Mouse (Mus musculus): ENCODE measurements at regions not wholly inside any gene's neighbourhood (a gene's known extent, or its start where the extent isn't known, plus 50 kb on each side); places are given as distances from the start of the nearest gene placed in this dataset.

- Histone ChIP-seq H3K4me3 (ENCODE audit: low read depth, low read length) (no peak overlapping the region), H3K27ac (ENCODE audit: low read length) (no peak overlapping the region), H3K9ac (replicated peaks; ENCODE audit: low read depth) (no peak overlapping the region), H3K36me3 (ENCODE audit: insufficient read depth, low read length) (no peaks in the 10 kb centered on the region), H3K9me3 (ENCODE audit: low read length) (no peaks in the 10 kb centered on the region), H3K4me1 (ENCODE audit: insufficient read depth, low read depth, low read length) (no peaks in the 10 kb centered on the region), H3K4me2 (replicated peaks; ENCODE audit: low read depth, low read length) (no peak overlapping the region), H3K27me3 (replicated peaks; ENCODE audit: insufficient read depth, low read length) (no peaks in the 10 kb centered on the region)
- 54% methylated on average over 2 of the region's 2 CpGs for WGBS
- no peak for ATAC-seq
- no peak for DNase-seq (ENCODE audit: low spot score)
- TF ChIP-seq EP300 (IDR thresholded peaks at IDR 0.05), result no peak
- no peak for TF ChIP-seq CTCF (IDR thresholded peaks at IDR 0.05)
Measured at GRCm38 (mm10) chr15:40510826-40511225, 376.7 kb downstream of the 9330182O14Rik start.

GRCm38 (mm10) chr15:40524350-40524749 is 390.2 kb downstream of the 9330182O14Rik start:
- WGBS, result 39% methylated on average over 2 of the region's 2 CpGs
- Histone ChIP-seq H3K36me3 (ENCODE audit: insufficient read depth, low read length) (no peaks in the 10 kb centered on the region), H3K9me3 (ENCODE audit: low read length) (no peaks in the 10 kb centered on the region), H3K27me3 (replicated peaks; ENCODE audit: insufficient read depth, low read length) (no peaks in the 10 kb centered on the region), H3K4me3 (ENCODE audit: low read depth, low read length) (no peak overlapping the region), H3K9ac (replicated peaks; ENCODE audit: low read depth) (no peak overlapping the region), H3K4me2 (replicated peaks; ENCODE audit: low read depth, low read length) (no peak overlapping the region), H3K27ac (ENCODE audit: low read length) (no peak overlapping the region), H3K4me1 (ENCODE audit: insufficient read depth, low read depth, low read length) (no peaks in the 10 kb centered on the region)
- peak; percentile 97 for TF ChIP-seq EP300 (IDR thresholded peaks at IDR 0.05)
- no peak for TF ChIP-seq CTCF (IDR thresholded peaks at IDR 0.05)
- DNase-seq (ENCODE audit: low spot score) (peak; percentile 71), ATAC-seq (peak; percentile 93)

GRCm38 (mm10) chr15:40533451-40533873 is 399.3 kb downstream of the 9330182O14Rik start:
- no peaks in the 10 kb centered on the region for H3K9me3 ChIP-seq (ENCODE audit: low read length)
- DNase-seq (ENCODE audit: low spot score), result no peak
- H3K4me2 ChIP-seq (replicated peaks; ENCODE audit: low read depth, low read length), result no peak overlapping the region
- 76% methylated on average over 8 of the region's 8 CpGs for WGBS
- no peaks in the 10 kb centered on the region for H3K36me3 ChIP-seq (ENCODE audit: insufficient read depth, low read length)
- no peak overlapping the region for H3K27ac ChIP-seq (ENCODE audit: low read length)
- no peaks in the 10 kb centered on the region for H3K4me1 ChIP-seq (ENCODE audit: insufficient read depth, low read depth, low read length)
- no peaks in the 10 kb centered on the region for H3K27me3 ChIP-seq (replicated peaks; ENCODE audit: insufficient read depth, low read length)
- H3K4me3 ChIP-seq (ENCODE audit: low read depth, low read length), result no peak overlapping the region
- ATAC-seq, result no peak
- TF ChIP-seq CTCF (IDR thresholded peaks at IDR 0.05), result no peak
- no peak overlapping the region for H3K9ac ChIP-seq (replicated peaks; ENCODE audit: low read depth)

- Histone ChIP-seq H3K4me1 (ENCODE audit: insufficient read depth, low read depth, low read length) (no peaks in the 10 kb centered on the region), H3K4me3 (ENCODE audit: low read depth, low read length) (no peak overlapping the region), H3K9ac (replicated peaks; ENCODE audit: low read depth) (no peak overlapping the region), H3K27ac (ENCODE audit: low read length) (no peak overlapping the region), H3K36me3 (ENCODE audit: insufficient read depth, low read length) (no peaks in the 10 kb centered on the region), H3K27me3 (replicated peaks; ENCODE audit: insufficient read depth, low read length) (no peaks in the 10 kb centered on the region), H3K4me2 (replicated peaks; ENCODE audit: low read depth, low read length) (no peak overlapping the region), H3K9me3 (ENCODE audit: low read length) (no peaks in the 10 kb centered on the region)
- DNase-seq (ENCODE audit: low spot score) (no peak), ATAC-seq (no peak)
- 82% methylated on average over 2 of the region's 2 CpGs for WGBS
- no peak for TF ChIP-seq EP300 (IDR thresholded peaks at IDR 0.05)
- no peak for TF ChIP-seq CTCF (IDR thresholded peaks at IDR 0.05)
Measured at GRCm38 (mm10) chr15:40561661-40562060, 427.5 kb downstream of the 9330182O14Rik start.

- Histone ChIP-seq H3K4me2 (replicated peaks; ENCODE audit: low read depth, low read length) (no peak overlapping the region), H3K36me3 (ENCODE audit: insufficient read depth, low read length) (no peaks in the 10 kb centered on the region), H3K9me3 (ENCODE audit: low read length) (no peaks in the 10 kb centered on the region), H3K27ac (ENCODE audit: low read length) (no peak overlapping the region), H3K27me3 (replicated peaks; ENCODE audit: insufficient read depth, low read length) (no peaks in the 10 kb centered on the region), H3K4me3 (ENCODE audit: low read depth, low read length) (no peak overlapping the region), H3K4me1 (ENCODE audit: insufficient read depth, low read depth, low read length) (no peaks in the 10 kb centered on the region), H3K9ac (replicated peaks; ENCODE audit: low read depth) (no peak overlapping the region)
- WGBS, result 67% methylated on average over 5 of the region's 5 CpGs
- no peak for ATAC-seq
- no peak for TF ChIP-seq CTCF (IDR thresholded peaks at IDR 0.05)
- no peak for TF ChIP-seq EP300 (IDR thresholded peaks at IDR 0.05)
- no peak for DNase-seq (ENCODE audit: low spot score)
Measured at GRCm38 (mm10) chr15:40565716-40566115, 431.6 kb downstream of the 9330182O14Rik start.

GRCm38 (mm10) chr15:40566481-40566880 is 432.3 kb downstream of the 9330182O14Rik start:
- Histone ChIP-seq H3K9ac (replicated peaks; ENCODE audit: low read depth) (no peak overlapping the region), H3K4me3 (ENCODE audit: low read depth, low read length) (no peak overlapping the region), H3K9me3 (ENCODE audit: low read length) (no peaks in the 10 kb centered on the region), H3K4me2 (replicated peaks; ENCODE audit: low read depth, low read length) (no peak overlapping the region), H3K27ac (ENCODE audit: low read length) (no peak overlapping the region), H3K4me1 (ENCODE audit: insufficient read depth, low read depth, low read length) (no peaks in the 10 kb centered on the region), H3K27me3 (replicated peaks; ENCODE audit: insufficient read depth, low read length) (no peaks in the 10 kb centered on the region), H3K36me3 (ENCODE audit: insufficient read depth, low read length) (no peaks in the 10 kb centered on the region)
- TF ChIP-seq EP300 (IDR thresholded peaks at IDR 0.05) (no peak), CTCF (IDR thresholded peaks at IDR 0.05) (no peak)
- ATAC-seq (no peak), DNase-seq (ENCODE audit: low spot score) (no peak)
- 13% methylated on average over 4 of the region's 4 CpGs for WGBS

- Histone ChIP-seq H3K4me2 (replicated peaks; ENCODE audit: low read depth, low read length) (no peak overlapping the region), H3K4me3 (ENCODE audit: low read depth, low read length) (no peak overlapping the region), H3K27me3 (replicated peaks; ENCODE audit: insufficient read depth, low read length) (no peaks in the 10 kb centered on the region), H3K36me3 (ENCODE audit: insufficient read depth, low read length) (no peaks in the 10 kb centered on the region), H3K9ac (replicated peaks; ENCODE audit: low read depth) (no peak overlapping the region), H3K27ac (ENCODE audit: low read length) (no peak overlapping the region), H3K4me1 (ENCODE audit: insufficient read depth, low read depth, low read length) (no peaks in the 10 kb centered on the region), H3K9me3 (ENCODE audit: low read length) (no peaks in the 10 kb centered on the region)
- ATAC-seq (no peak), DNase-seq (ENCODE audit: low spot score) (no peak)
- no peak for TF ChIP-seq CTCF (IDR thresholded peaks at IDR 0.05)
- TF ChIP-seq EP300 (IDR thresholded peaks at IDR 0.05), result no peak
- WGBS, result 80% methylated on average over 1 of the region's 1 CpGs
Measured at GRCm38 (mm10) chr15:40568701-40569100, 434.5 kb downstream of the 9330182O14Rik start.
